Comparison of ENCODE assay signal across 20 mouse cellular contexts in the genomic region with DNA sequence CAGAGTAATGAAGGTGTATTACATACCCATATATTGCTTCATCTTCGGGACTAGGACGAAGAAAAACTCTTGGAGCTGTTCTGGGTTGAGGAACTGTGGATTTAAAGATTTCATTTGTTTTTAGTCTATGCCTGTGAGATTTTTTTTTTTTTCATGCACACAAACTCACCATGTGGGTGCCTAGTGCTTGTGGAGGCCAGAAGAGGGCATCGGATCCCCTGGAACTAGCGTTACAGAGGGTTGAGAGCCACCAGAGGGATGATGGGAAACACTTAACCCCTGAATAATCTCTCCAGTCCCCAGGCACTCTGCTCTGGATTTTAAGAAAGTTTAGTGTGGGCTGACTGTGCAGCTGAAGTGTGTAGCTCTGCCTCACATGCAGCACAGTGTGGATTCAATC.
A peak's percentile ranks its signal among the peaks of the same experiment; 100 is the strongest.
DNase-seq lines count a peak whose midpoint lies in the region; TF ChIP-seq lines count a peak whose summit lies in the region.
"Had no signal": no experiment of that assay in that cellular context is flagged by ENCODE, and none has a peak within 500 bp of the region (broad histone marks: within the 10 kb centered on the region; RNA-seq: fewer than 3 reads in every experiment).

No protein-coding gene starts in this region.

- no peak for TF ChIP-seq POLR2A in heart, adult 2 months (IDR thresholded peaks at IDR 0.05; ENCODE audit: insufficient read depth, low read depth, low read length)
- TF ChIP-seq POLR2A in brain, embryonic 14.5 days (IDR thresholded peaks at IDR 0.05; ENCODE audit: borderline replicate concordance, extremely low read depth, insufficient read depth, insufficient read length, poor library complexity, severe bottlenecking), result no peak

- no peak overlapping the region for H3K9ac ChIP-seq in heart, adult 2 months (ENCODE audit: low read depth, low read length)
- H3K9ac ChIP-seq: hindbrain, embryonic 12.5 days; liver, embryonic 15.5 days; midbrain, embryonic 12.5 days had no signal

- 77% methylated on average over 4 of the region's 4 CpGs for WGBS in heart, adult 2 months

- no peak for TF ChIP-seq EP300 in heart, adult 2 months (IDR thresholded peaks at IDR 0.05; ENCODE audit: insufficient read depth, low read depth, low read length)

- no peaks in the 10 kb centered on the region for H3K4me1 ChIP-seq in heart, adult 2 months (ENCODE audit: control insufficient read depth, insufficient read depth, low read length)
- H3K4me1 ChIP-seq: hindbrain, embryonic 12.5 days; liver, embryonic 15.5 days; midbrain, embryonic 12.5 days had no signal

- DNase-seq in heart, adult 2 months, result no peak
- DNase-seq in heart, postnatal 25 days (ENCODE audit: low spot score), result no peak
- DNase-seq in layer of hippocampus, adult 2 months (ENCODE audit: low spot score in 2 of 2), result no peak
- no peak for DNase-seq in layer of hippocampus, postnatal 36 days
- DNase-seq in 3T3-L1 (ENCODE audit: low read depth, low spot score), result peak; percentile 37
- DNase-seq in brain, embryonic 14.5 days (ENCODE audit: low read depth), result no peak
- DNase-seq in thymus, postnatal 36 days, result no peak
- DNase-seq in spleen, postnatal 10 days (ENCODE audit: low spot score in 2 of 2), result no peak
- DNase-seq: adrenal gland, adult 8-10 months; cerebellum, adult 18-20 months; cerebellum, postnatal 14 days; heart, postnatal 10 days; kidney, adult 9 months; kidney, postnatal 36 days; left cerebral cortex, postnatal 4 days; liver had no signal

- no peaks in the 10 kb centered on the region; the same call in none of the 2 replicates for H3K36me3 ChIP-seq in heart, adult 2 months (ENCODE audit: control insufficient read depth, insufficient read depth, low read length)
- H3K36me3 ChIP-seq: G1E had no signal

- no peaks in the 10 kb centered on the region for H3K79me2 ChIP-seq in heart, adult 2 months (replicated peaks; ENCODE audit: control insufficient read depth, insufficient read depth, low read length)

- intact Hi-C loops in heart, adult 2 months (cut with DNase I), result no loop called here
- intact Hi-C loops in heart, postnatal 25 days (cut with DNase I), result no loop called here

- no peaks in the 10 kb centered on the region for H3K27me3 ChIP-seq in heart, adult 2 months (ENCODE audit: control insufficient read depth, insufficient read depth, low read length)
- H3K27me3 ChIP-seq: hindbrain, embryonic 12.5 days; liver, embryonic 15.5 days; midbrain, embryonic 12.5 days had no signal

- TF ChIP-seq CTCF in heart, adult 2 months (IDR thresholded peaks at IDR 0.05), result peak; percentile 50
- peak; percentile 59 for TF ChIP-seq CTCF in layer of hippocampus, adult 2 months (conservative IDR thresholded peaks at IDR 0.05)
- TF ChIP-seq CTCF in brain, embryonic 14.5 days (IDR thresholded peaks at IDR 0.05; ENCODE audit: borderline replicate concordance, extremely low read depth, insufficient read depth, insufficient read length), result peak; percentile 9; the same call in 1 of the 2 replicates

- H3K27ac ChIP-seq in heart, adult 2 months, result no peak overlapping the region
- H3K27ac ChIP-seq in layer of hippocampus, adult 2 months, result no peak overlapping the region
- H3K27ac ChIP-seq: hindbrain, embryonic 12.5 days; liver, embryonic 15.5 days; midbrain, embryonic 12.5 days had no signal

- H3K4me3 ChIP-seq in heart, adult 2 months, result no peak overlapping the region
- H3K4me3 ChIP-seq in layer of hippocampus, adult 2 months, result no peak overlapping the region
- H3K4me3 ChIP-seq: hindbrain, embryonic 12.5 days; liver, embryonic 15.5 days; midbrain, embryonic 12.5 days had no signal

Comparison
In these comparisons a context has a peak if more than half of its experiments do, and no peak if none do; other contexts are left out.
1. CTCF ChIP-seq: peak in every context shown above with its lines; median percentile 59 in layer of hippocampus, adult 2 months; 50 in heart, adult 2 months; 9 in brain, embryonic 14.5 days.